Mouse (Mus musculus) CH12.LX (cell line): Measurements from ENCODE around the gene Hsf5.
A peak's percentile ranks its signal among the peaks of the same experiment; 100 is the strongest.

Experiments used
- CHD1 ChIP-seq: IDR thresholded peaks from 2 replicates; pipeline ENCODE4 v1.6.1; 2012; ENCODE audit warnings: low read depth, low read length, improper control_type of control experiment, inconsistent platforms
- CTCF ChIP-seq, 2 experiments: IDR thresholded peaks in 1 of 2; conservative IDR thresholded peaks in 1 of 2; 2 replicates each; pipeline ENCODE4 v1.5.1; 2011 to 2012; ENCODE audit warnings: low read depth in 2 of 2, low read length in 2 of 2, improper control_type of control experiment in 1 of 2, inconsistent platforms in 1 of 2, mild to moderate bottlenecking in 1 of 2, moderate library complexity in 1 of 2
- EP300 ChIP-seq: IDR thresholded peaks from 2 replicates; pipeline ENCODE4 v1.6.1; 2011; ENCODE audit warnings: low read length, improper control_type of control experiment
- JUND ChIP-seq: conservative IDR thresholded peaks from 2 replicates; pipeline ENCODE4 v1.6.1; 2011; ENCODE audit warnings: low read depth, low read length, improper control_type of control experiment
- MAFK ChIP-seq: IDR thresholded peaks from 2 replicates; pipeline ENCODE4 v1.6.1; 2011; ENCODE audit warnings: low read length, improper control_type of control experiment; ENCODE audit not compliant: insufficient replicate concordance
- NRF1 ChIP-seq: IDR thresholded peaks from 2 replicates; pipeline ENCODE4 v1.6.1; 2014; ENCODE audit warnings: low read depth, mild to moderate bottlenecking, inconsistent platforms, low read length, improper control_type of control experiment, moderate library complexity
- POLR2A ChIP-seq: IDR thresholded peaks from 2 replicates; pipeline ENCODE4 v1.6.1; 2011; ENCODE audit warnings: low read depth, mild to moderate bottlenecking, improper control_type of control experiment, low read length
- RCOR1 ChIP-seq: conservative IDR thresholded peaks from 2 replicates; pipeline ENCODE4 v1.6.1; 2012; ENCODE audit warnings: low read depth, mild to moderate bottlenecking, inconsistent platforms, low read length, improper control_type of control experiment
- TBP ChIP-seq: conservative IDR thresholded peaks from 2 replicates; pipeline ENCODE4 v1.6.1; 2011; ENCODE audit warnings: low read depth, low read length, improper control_type of control experiment
- ZNF384 ChIP-seq: IDR thresholded peaks from 2 replicates; pipeline ENCODE4 v1.6.1; 2012; ENCODE audit warnings: low read depth, low read length, improper control_type of control experiment, inconsistent platforms

DNA sequence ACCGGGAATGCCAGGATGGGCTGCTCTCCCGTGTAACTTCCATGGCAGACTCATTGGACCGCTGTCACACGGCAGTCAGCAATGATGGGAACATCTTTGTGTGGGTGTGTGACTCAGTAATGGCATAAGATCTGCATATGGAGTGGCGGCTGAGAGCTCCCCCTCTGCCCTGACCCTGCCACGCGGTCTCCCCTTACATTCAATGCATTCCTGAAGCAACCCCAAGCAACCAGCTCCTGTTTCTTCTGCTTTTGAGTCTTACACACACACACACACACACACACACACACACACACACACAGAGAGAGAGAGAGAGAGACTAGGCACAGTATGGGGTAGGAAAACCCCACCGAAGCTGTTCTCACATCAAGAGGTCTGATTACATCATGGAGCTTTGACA, 90.6 kb downstream of the Hsf5 start:
- TF ChIP-seq CTCF (conservative IDR thresholded peaks at IDR 0.05 in 1 of 2, IDR thresholded peaks at IDR 0.05 in 1 of 2; ENCODE audit: low read depth in 2 of 2, low read length in 2 of 2) (no peak), TBP (no peak), RCOR1 (no peak), ZNF384 (no peak), POLR2A (no peak), CHD1 (no peak), MAFK (no peak), JUND (no peak), EP300 (0 out of 2 replicates have a peak, but pooled peaks have one; percentile 5), NRF1 (no peak)
